Mouse (Mus musculus): ENCODE results near the gene Odf3b.

DNA sequence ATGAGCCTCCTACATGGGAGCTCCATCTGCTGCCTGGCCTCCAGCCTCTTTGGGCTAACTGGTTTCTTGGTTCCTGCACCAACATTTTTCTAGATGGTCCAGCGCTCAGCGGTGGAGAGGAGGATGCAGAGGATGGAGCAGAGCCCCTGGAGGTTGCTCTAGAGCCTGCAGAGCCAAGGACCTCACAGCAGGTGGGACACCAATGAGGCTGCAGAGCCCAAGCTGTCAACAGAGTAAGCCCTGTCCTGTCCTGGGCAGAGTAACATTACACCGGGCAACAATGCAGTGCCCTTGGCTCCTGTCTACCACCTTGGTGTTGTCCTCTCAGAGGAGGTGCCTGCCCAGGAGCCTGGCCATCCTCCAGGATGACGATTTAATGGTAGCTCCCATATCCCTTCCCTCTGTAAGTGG, 13.9 kb downstream of the Odf3b start:
- no peak for TF ChIP-seq CTCF (IDR thresholded peaks at IDR 0.05; ENCODE audit: insufficient read depth, low read length)
- TF ChIP-seq POLR2A (IDR thresholded peaks at IDR 0.05; ENCODE audit: borderline replicate concordance, extremely low read depth, low read depth, low read length), result no peak
